Mouse (Mus musculus): ENCODE data around the gene Rapgef1.
"Not testable (repeated sequence)": the region's sequence is repeated elsewhere in the genome, so short reads cannot be mapped to it uniquely, and the experiment has no call there.

Rapgef1 gene

DNA sequence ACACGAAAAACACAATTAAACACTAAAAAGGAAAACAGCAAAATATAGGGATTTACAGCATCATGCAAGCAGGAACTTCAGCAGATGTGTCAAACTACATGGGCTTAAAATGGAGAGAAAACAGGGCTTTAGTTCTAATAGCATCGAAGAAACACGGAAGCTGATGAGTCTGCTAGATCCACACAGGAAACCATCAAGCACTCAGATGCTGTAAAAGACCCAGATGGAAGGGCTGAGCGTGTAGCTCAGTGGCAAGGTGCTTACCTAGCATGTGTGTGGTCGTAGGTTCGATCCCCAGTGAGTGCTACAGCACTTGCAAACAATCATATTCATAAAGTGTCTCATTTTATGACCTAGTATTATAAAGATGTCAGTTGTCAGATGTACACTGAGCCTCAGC is 121.7 kb downstream of the Rapgef1 start:
- DNase-seq (ENCODE audit: low spot score) = no peak

DNA sequence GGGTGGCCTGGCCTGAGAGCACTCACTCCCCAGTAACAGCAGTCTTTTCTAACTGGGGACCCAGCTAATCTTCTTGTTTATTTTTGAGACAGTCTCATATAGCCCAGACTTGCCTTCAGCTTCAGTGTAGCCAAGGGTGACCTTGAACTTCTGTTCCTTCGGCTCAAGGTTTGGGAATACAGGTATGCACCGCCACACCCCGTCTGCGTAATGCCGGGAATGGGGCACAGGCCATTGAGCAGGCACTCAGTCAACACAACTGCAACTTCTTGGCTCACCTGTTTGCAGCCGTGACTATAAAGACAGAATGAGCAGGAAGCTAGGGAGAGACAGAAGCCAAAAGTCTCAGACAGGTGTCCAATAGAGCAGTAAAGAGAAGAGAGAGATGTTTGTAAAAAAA is 124.7 kb downstream of the Rapgef1 start:
- DNase-seq (ENCODE audit: low spot score) = no peak

DNA sequence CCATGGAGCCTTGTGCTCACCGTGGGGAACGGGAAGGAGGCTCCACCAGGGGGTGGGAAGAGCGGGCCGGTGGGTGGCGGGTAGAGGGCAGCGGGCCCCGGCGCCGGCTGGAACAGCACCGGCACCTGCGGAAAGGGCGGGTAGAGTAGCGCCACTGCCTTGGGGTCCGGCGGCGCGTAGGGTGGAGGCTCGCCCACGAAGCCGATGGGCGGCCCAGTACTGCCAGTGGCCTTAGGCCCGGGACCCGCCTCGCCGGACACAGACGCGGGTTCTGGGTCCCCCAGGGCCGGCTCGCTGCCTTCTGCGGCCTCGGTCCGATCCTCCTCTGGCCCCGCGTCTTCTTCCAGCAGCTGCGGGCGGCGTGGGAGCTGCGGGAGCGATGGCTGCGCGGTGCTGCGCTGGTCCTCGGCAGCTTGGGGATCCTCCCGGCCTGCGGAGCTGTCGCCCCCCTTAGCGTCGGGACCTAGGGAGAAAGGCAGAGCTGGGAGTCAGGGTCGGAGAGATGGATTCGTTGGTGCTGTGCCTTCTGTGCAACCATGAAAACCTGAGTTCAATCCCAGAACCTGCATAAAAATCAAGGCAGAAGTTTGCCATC is 127.8 kb downstream of the Rapgef1 start:
- DNase-seq (ENCODE audit: low spot score) = no peak

DNA sequence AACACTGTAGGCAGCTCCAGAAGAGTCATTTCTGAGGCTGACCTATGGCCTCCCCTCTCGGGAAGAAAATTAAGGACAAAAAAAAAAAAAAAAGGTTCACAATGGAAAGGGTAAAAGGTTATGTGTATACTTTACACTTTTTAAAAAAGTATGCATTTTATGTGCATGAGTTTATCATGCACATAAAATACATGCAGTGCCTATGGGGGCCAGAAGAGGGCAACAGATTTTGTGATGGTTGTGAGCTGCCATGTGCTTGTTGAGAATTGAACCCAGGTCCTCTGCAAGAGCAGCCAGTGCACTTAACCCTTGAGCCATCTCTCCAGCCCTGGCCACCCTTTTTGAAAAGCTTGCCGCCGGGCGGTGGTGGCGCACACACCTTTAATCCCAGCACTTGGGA is 128.3 kb downstream of the Rapgef1 start:
- DNase-seq (ENCODE audit: low spot score) = no peak

DNA sequence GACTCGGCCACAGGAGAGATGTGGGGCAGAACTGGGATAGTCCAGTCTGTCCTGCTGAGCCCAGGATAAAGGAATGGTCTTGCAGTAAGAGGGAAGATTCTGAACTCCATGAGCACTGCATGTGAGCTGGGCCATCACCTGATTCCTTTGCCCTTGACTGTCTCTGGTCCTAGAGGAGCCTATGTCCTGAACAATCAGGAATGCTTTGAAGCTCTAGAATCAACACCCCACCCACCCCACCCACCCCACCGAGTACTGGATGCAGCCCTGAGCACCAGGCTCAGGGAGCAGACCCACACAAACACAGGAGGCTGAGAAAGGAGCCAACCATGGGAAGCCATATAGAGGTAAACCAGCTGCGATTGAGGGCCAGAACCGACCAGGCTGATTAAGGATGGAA is 129.0 kb downstream of the Rapgef1 start:
- no peak for DNase-seq (ENCODE audit: low spot score)

DNA sequence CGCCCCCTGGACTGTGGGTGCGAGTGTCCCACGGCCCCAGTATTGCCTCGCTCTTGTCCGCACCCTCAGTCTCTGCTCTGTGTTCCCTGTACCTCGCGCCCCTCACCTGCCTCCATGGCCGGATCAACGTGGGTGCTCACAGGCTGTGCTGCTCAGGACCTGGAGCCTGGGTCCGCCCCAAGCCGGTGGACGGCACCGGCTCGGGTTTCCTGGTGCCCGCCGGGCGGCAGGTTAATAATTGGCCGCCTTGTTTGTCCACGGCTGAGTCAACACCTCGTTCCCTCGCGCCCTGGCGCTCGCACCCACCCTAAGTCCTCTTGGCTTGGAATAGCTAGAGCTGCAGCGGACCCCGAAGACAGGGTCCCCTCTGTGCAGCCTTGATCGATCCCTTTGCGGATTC is 132.0 kb downstream of the Rapgef1 start, which contains the start of gene Gm13420:
Gene Gm13420, minus strand, starts transcription at position 189 of the 400 bp plus-strand sequence.
- DNase-seq (ENCODE audit: low spot score) = no peak

DNA sequence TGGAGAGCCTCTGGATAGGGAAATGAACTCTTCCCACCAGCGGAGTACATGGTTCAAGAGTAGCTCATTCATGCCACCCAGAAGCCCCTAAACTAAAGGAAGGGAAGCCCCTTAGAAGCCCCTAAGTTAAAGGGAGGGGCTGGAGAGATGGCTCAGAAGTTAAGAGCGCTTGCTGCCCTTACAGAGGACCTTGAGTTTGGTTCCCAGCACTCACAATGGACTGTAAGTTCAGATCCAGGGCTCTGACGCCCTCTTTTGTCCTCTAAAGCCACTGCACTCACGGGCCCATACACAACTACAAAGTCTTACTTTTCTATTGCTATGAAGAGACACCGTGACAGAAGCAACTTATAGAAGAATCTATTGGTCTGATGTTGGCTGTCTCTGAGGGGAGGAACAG is 132.9 kb downstream of the Rapgef1 start:
- DNase-seq (ENCODE audit: low spot score) = no peak

DNA sequence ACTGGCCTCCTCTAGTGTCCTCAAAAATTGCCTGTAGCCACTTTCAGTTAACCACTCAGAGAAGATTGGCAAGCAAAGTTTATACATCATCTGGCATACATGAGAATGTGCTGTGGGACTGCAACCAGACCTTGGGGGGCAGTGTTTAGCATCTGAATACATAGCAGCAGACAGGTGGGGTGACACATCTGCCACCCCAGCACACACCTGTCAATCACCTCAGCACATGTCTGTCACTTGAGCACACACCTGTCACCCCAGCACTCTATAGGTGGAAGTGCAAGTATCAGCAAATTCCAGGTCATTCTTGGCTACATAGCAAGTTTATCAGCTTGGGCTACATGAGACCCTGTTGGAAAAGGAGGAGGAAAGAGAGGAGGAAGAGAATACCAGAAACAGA is 136.2 kb downstream of the Rapgef1 start:
- DNase-seq (ENCODE audit: low spot score) = no peak

DNA sequence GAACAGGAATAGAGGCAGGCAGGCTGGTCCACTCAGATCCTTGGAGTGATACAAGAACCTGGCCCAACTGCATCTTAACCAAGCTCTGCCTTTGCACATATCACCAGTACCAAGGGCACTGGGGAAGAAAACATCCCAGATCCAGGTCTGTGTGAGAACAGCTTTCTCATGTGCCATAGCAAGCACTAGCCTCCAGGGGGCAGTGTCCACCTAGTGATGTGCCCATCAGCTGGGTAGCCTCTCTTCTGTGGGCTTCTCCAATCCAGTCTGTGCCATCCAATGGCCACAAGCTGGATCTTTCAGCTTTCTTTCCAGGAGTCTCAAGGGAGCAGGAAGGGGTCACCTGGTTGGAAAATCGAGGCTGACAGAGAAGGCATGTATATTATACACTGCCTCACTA is 145.3 kb downstream of the Rapgef1 start:
- DNase-seq (ENCODE audit: low spot score) = peak; percentile 77

DNA sequence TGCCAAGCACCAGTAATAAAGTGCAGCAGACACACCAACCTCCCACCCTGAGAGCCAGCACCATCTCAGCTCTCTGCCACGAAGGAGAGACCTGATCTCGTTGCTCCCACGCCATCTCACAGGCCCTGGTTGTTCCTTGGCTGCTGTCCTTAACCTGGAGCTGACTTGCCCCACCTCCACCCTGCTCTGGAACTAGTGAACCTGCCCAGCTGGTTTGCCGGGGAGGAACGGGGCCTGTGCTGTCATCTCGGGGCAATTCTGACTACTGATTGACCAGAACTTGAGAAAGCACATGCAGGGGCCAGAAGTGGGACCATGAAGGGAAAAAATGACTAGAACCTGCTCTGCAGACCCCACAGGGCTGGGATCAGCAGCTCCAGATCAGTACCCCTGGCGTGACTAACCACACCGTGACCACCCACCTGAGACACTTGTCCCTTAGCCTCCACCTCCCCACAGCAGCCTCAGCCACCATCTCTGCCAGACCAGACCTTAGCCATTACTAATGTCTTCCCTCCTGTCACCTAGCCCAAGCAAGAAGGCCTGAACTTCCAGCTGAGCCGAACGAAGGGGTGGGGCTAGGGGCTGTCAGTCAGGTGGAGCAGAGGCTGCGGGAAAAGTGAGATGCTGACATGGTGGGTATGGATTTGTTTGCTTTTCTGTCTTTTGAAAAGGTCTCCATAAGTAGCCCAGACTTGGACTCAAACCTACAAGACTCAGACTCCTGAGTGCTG is 148.6 kb downstream of the Rapgef1 start:
- DNase-seq (ENCODE audit: low spot score) = no peak

DNA sequence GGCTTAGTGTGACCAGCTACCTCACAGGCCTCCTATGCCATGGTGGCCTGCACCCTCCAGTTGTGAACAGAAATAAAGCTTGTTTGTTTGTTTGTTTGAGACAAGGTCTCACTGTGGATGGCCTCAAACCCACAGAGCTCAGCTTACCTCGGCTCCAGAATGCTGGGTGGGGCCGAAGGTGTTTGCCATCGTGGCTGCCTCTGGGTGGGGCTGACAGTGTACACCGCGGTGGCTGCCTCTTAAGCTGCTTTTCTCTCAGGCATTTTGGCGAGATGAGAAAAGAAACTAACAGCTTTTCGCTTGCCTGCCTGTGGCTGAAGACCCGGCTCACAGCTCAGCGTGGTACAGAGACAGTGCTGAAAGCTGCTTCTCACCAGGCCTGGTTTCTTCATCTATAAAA is 149.4 kb downstream of the Rapgef1 start:
- no peak for DNase-seq (ENCODE audit: low spot score)

DNA sequence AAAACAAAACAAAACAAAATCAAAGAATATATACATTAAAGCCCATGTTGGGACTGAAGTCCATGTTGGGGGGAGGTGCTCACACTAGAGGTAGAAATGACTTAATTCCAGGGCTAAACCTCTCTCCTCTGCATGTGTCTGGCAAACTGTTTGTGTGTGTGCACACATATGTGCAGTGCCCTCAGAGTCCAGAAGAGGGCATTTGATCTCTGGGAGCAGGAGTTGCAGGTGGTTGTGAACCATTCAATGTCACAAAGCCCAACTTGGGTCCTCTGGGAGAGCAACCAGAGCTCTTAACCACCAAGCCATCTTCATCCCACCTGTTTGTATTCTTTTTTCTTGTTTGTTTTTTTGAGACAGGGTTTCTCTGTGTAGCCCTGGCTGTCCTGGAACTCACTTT is 150.6 kb downstream of the Rapgef1 start:
- no peak for DNase-seq (ENCODE audit: low spot score)

DNA sequence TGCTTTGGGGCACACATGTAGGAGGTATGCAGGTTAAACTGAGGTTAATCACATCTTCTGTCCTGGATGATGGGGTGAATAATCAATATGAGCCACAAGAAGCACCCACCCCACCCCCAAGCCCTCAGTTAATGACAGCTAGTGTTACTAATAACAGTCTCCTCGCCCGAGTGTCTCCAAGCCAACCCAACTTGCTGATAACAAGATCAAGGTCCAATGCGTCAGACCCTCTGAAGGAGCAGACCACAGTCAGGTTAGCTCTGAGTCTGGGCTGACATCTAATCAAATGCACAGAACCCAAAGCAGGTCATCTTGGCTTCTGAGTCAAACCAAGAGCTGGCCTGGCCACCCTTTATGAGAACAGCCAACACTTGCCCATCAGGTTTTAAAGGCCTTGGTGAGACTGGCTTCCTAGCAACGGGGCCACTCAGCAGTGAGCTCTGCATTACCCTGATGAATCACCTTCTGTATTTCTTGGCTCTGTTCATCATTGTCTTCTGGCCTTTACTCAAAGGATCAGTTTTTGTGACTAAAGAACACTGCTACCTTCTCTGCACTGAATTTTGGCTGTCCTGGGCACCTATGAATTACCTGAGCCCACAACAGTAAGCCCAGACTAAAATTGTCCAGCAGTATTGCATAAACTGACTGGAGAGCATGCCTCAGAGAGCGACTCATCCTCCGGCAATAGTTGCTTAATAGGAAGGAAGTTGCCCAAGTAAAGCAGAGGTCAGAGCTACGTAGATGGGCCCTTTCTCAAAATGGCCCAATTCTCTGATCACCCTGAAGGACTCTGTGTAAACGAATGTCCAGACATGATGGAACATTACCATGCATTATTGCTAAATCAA is 152.3 kb downstream of the Rapgef1 start:
- peak; percentile 56 for DNase-seq (ENCODE audit: low spot score)

DNA sequence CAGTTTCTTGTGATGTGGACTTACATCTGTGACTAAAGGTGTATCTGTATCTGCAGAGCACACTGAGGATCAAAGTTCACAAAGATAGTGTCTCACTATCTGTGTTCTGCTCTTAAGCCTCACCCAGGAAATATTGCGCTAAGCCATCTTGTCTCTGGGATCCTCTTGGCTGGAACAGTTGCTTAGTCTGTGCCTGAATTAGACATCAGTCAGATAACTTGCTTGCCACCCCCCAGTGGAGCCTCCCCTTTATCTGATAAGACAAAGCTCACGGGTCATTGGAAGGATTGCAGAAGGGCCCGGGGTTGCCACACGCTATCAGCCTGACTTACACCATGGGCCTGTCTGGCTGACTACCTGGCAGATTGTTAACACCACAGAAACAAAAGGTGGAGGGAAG is 153.8 kb downstream of the Rapgef1 start:
- no peak for DNase-seq (ENCODE audit: low spot score)

DNA sequence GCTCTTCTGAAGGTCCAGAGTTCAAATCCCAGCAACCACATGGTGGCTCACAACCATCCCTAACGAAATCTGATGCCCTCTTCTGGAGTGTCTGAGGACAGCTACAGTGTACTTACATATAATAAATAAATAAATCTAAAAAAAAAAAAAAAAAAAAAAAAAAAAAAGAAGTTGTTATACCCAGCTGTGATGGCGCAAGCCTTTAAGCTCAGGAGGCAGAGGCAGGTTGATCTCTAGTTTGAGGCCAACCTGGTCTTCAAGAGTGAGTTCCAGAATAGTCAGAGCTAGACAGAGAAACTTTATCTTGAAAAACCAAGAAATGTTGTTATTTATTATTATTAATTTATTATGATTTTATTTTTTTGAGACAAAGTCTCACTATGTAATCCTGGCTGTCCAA is 161.7 kb downstream of the Rapgef1 start:
- not testable (repeated sequence) for DNase-seq (ENCODE audit: low spot score)

DNA sequence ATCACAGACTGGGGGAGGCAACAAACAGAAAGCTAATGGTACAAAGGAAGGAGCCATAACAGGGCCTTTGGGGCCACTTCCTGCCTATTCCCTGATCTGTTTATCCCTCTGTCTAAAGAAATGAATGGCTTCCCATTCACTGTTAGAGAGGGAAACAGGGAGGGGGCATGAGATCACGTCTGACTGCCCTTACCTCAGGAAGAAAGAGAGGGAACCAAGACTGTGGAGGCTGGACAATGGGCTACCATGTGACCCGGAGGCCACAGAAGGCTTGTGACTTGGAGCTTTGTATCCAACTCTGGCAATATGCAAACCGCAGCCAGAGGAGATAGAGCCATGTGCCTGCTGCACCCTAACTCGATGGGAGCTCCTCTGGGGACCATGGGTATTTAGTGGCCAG is 164.8 kb downstream of the Rapgef1 start:
- DNase-seq (ENCODE audit: low spot score) = no peak

DNA sequence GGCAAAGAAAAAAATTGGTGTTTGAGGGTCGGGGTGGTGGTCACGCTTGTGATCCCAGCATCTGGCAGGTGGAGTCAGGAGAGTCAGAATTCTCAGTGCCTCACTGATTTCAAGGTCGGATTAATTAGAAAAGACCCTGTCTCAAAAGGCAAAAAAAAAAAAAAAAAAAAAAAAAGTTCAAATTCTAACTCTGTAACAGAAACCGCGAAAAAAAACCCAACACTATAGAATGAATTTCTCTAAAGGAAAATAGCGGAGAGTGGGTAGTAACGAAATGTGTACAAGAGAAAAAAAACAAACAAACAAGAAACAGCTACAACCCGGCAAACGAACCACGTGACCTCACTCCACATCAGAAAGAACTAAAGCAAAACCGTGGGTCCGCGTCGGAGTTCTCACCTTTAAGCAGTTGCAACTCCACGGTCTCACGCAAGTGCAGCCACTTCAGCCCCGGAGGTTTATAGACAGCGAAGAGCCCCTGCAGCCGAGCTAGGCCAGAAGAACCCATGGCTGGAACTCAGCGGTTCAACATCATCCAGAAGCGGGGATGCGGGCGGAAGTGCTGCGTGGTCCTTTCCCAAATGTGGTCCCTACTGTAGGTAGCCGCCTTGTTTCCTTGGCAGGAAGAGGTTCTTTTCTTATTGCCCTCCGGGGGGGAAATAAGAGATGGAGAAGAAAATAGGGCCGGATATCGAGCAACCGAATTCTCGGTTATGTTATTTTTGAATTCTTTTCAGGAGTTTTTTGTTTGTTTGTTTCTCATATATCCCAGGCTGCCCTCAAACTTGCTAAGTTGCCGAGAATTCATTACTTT is 167.8 kb downstream of the Rapgef1 start, which contains the start of gene Coq4:
Gene Coq4, plus strand, starts transcription at position 390 of the 814 bp plus-strand sequence.
- peak; percentile 94 for DNase-seq (ENCODE audit: low spot score)

DNA sequence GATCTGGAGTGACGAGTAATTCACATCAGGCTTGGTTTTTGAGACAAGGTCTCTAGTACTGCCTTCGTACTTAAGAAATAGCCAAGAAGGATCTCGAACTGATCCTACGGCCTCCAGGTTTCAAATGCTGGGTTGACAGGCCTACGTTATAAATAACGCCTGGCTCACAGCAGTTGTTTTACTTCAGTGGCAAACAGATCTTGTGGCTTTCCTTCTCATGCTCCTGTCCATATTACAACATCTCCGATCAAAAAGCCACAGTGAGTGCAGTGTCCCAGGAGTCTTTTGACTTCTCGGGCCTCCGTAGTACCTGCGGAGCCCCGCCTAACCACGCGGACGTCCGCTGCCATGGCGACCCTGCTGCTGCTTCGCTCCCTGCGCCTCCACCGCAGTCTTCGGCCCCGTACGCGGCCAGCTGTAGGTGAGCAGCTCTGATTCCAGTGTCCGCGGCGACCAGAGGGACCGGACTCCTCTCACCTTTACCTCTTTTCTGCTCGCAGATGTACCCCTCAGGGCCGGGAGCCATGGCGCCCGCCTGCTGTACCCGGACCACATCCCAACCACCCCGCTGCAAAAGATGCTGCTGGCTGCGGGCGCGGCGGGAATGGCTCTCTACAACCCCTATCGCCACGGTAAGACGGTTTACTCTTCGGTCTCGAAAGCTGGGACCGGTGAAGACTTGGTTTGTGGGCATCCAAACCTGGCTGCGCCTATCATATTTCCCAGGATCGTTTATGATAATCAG is 168.6 kb downstream of the Rapgef1 start, which contains the start of gene Trub2:
Gene Trub2, minus strand, starts transcription at position 566 of the 745 bp plus-strand sequence.
- peak; percentile 82 for DNase-seq (ENCODE audit: low spot score)

Data from MN1 (cell line).